Mouse (Mus musculus) hindbrain, embryonic 10.5 days (tissue): Measurements from ENCODE around the gene Ube2e3. TPM values are rescaled to one million over a fixed set of nuclear protein-coding genes. Genes with fewer than 3 reads are reported as not detected.
A peak's percentile ranks its signal among the peaks of the same experiment; 100 is the strongest.

Experiments used
- DNase-seq: peaks from one replicate; pipeline ENCODE4 v3.0.0-alpha.2; 2017; ENCODE audit warnings: low spot score
- H3K27ac ChIP-seq: fragments of 300-500 bp; sonication (generic); 2 replicates; pipeline ENCODE4 v1.5.1; 2016; ENCODE audit warnings: mild to moderate bottlenecking, moderate library complexity
- H3K27me3 ChIP-seq: fragments of 300-500 bp; sonication (generic); 2 replicates; pipeline ENCODE4 v1.6.1; 2016; ENCODE audit warnings: mild to moderate bottlenecking; ENCODE audit not compliant: poor library complexity, insufficient read depth, severe bottlenecking
- H3K36me3 ChIP-seq: fragments of 300-500 bp; sonication (generic); 2 replicates; pipeline ENCODE4 v1.6.1; 2016; ENCODE audit warnings: mild to moderate bottlenecking, moderate library complexity
- H3K4me1 ChIP-seq: fragments of 300-500 bp; sonication (generic); replicated peaks from 2 replicates; pipeline ENCODE4 v1.6.1; 2016; ENCODE audit warnings: mild to moderate bottlenecking
- H3K4me3 ChIP-seq: fragments of 300-500 bp; sonication (generic); 2 replicates; pipeline ENCODE4 v1.5.1; 2016; ENCODE audit warnings: mild to moderate bottlenecking, moderate library complexity
- H3K9me3 ChIP-seq: fragments of 300-500 bp; sonication (generic); 2 replicates; pipeline ENCODE4 v1.6.1; 2016; ENCODE audit warnings: mild to moderate bottlenecking, moderate library complexity
- WGBS: fragments of 180-500 bp; shearing (Covaris S2); methylation state at CpG from one replicate; pipeline ENCODE4 v1.1.7; 2016; 5-methylcytosine and 5-hydroxymethylcytosine counted together
- polyA plus RNA-seq: library from polyadenylated mRNA; unstranded; fragments of >200 nt; fragmentation: Nextera tagmentation; extraction: Ambion mirVana; gene quantifications from 2 replicates; pipeline ENCODE4 v1.2.1, GENCODE M21; 2016

Gene Ube2e3
- polyA plus RNA-seq, 1 experiment from 2014 or later, result 248 TPM

DNA sequence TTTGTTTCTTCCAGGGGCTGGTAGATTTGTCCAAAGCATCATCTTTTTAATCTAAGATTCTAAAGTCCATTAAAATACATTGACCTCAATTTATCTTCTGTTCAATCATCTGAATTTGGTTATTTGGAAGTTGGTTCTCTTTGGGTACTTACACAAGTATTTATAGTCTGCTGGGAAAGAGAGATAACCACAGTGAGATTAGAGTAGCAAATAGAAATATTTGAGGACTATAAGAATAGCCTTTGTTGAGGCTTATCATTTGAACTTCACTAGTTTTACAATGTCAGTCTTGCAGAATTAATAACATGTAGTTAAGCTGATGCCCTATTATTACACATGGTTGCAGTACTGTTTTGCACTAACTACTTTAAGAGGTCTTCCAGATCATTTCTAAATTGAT is 43.6 kb downstream of the Ube2e3 start:
- H3K4me3 ChIP-seq, result no peak overlapping the region
- DNase-seq, result no peak
- H3K4me1 ChIP-seq, result no peaks in the 10 kb centered on the region
- no peaks in the 10 kb centered on the region for H3K9me3 ChIP-seq
- H3K27ac ChIP-seq, result no peak overlapping the region
- H3K36me3 ChIP-seq, result peaks cover 6% of the 10 kb centered on the region
- H3K27me3 ChIP-seq, result no peaks in the 10 kb centered on the region

DNA sequence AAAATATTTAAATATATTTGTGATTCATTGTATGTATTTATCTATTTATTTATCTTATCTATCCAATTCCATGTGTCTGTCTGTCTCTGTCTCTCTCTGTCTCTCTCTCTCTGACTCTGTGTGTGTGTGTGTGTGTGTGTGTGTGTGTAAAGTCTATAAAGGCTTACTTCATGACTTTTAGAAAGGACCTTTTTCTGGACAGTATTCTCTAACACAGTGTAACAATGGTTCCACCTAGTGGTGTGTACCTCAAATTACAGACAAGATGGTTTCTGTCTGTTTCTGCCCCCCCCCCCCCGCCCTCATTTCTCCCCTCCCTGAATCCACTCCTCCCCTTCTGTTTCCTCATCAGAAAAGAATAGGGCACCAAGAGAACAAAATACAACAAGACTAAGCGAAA is 46.9 kb downstream of the Ube2e3 start:
- WGBS, result 73% methylated on average over 2 of the region's 2 CpGs
- no peaks in the 10 kb centered on the region for H3K4me1 ChIP-seq
- H3K9me3 ChIP-seq, result no peaks in the 10 kb centered on the region
- no peak overlapping the region for H3K4me3 ChIP-seq
- DNase-seq, result no peak
- H3K27me3 ChIP-seq, result no peaks in the 10 kb centered on the region
- H3K36me3 ChIP-seq, result peaks cover 23% of the 10 kb centered on the region
- H3K27ac ChIP-seq, result no peak overlapping the region

DNA sequence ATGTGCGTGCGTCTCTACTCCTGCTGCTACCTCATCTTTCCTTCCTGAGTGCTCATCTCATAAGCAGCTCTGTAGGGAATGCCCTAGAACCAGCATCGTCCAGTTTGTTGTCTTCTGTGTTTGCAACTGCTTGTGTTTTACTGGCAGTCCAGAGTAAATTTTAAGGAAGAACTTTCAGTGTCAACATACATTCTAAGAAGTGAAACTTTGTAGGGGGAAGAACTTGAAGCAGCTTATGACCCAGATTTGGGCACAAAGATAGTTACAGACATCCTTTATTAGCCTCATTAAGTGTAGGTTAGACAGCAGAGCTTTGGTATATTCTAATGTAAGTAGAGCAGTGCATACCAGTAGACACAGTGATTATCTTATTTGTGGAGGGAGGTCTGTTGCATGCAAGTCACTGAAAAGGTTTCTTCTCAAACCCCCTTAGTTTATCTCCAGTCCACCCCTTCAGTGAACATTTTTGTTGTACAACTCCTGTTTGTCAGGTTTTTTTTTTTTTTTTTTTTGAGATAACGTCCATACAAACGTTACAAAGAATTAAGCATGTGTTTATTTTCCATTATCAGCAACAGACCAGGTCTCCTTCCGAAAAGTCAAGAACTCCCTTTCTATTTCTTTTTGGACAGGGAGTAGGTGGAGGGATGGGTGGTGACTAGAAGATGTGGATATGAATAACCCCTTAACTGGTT is 55.2 kb downstream of the Ube2e3 start:
- 92% methylated on average over 6 of the region's 6 CpGs for WGBS
- H3K9me3 ChIP-seq, result no peaks in the 10 kb centered on the region
- H3K4me3 ChIP-seq, result no peak overlapping the region
- no peak for DNase-seq
- H3K4me1 ChIP-seq, result no peaks in the 10 kb centered on the region
- H3K36me3 ChIP-seq, result peaks cover 35% of the 10 kb centered on the region
- H3K27me3 ChIP-seq, result no peaks in the 10 kb centered on the region
- H3K27ac ChIP-seq, result no peak overlapping the region

DNA sequence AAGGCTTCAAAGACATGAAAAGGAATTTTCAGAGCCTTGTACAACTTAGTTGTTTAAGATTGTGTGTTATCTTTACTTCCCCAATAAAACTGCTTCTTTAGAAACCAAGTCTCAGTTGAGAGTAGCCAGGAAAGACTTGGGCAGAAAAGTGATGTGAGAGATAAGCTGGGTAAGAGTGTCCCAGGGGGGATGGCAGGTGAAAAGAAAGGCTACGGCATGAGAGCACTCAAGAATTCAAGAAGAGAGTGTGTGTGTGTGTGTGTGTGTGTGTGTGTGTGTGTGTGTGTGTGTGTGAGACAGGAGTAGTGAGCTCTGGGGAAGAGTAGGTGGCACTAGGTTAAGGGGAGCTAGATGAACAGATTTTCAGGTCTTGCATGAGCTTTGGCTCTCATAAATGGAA is 57.9 kb downstream of the Ube2e3 start:
- Histone ChIP-seq H3K4me3 (no peak overlapping the region), H3K27me3 (no peaks in the 10 kb centered on the region), H3K4me1 (no peaks in the 10 kb centered on the region), H3K9me3 (no peaks in the 10 kb centered on the region), H3K36me3 (peaks cover 16% of the 10 kb centered on the region), H3K27ac (no peak overlapping the region)
- 72% methylated on average over 1 of the region's 1 CpGs for WGBS
- no peak for DNase-seq

DNA sequence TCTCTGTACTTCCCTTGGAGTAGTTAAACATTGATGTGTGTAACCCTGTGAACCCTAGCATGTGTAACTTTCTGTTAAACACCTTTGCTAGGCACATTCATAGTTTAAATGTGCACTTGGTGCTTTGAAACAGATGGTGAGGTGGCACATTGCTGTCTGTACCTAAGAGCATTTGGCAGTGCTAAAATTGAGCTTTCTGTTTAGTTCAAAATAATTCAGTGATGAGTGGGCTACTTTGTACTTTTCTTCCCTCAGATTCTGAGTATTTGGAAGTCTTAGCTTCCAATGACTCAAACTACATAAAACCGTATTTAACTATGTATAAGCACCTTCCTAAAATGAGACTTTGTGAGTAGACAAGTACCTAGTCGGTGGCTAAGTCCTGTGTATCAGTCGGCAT is 59.7 kb downstream of the Ube2e3 start:
- DNase-seq, result no peak
- Histone ChIP-seq H3K36me3 (peaks cover 10% of the 10 kb centered on the region), H3K27ac (no peak overlapping the region), H3K4me3 (no peak overlapping the region), H3K9me3 (no peaks in the 10 kb centered on the region), H3K27me3 (no peaks in the 10 kb centered on the region), H3K4me1 (no peaks in the 10 kb centered on the region)
- 94% methylated on average over 3 of the region's 3 CpGs for WGBS

DNA sequence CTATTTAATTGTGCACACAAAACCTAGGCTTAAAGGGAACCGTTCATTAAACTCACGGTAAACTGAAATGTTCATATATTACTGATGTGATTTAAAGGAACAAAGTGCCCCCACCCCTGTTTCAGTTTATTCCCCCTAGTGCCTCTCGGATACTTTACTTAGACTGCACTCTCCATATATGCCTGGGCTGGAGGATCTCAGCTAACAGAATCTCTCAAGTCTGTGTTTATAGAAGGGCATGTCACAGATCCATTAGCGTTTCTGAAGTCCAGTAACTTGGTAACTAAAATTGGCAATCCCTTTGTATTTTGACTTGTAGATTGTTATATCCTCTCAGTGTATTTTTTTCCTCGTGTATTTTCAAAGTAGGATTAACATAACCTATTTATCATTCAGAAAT is 60.2 kb downstream of the Ube2e3 start:
- DNase-seq, result no peak
- Histone ChIP-seq H3K36me3 (peaks cover 6% of the 10 kb centered on the region; the same call in 1 of the 2 replicates), H3K9me3 (no peaks in the 10 kb centered on the region), H3K27me3 (no peaks in the 10 kb centered on the region), H3K4me1 (no peaks in the 10 kb centered on the region), H3K27ac (no peak overlapping the region), H3K4me3 (no peak overlapping the region)
- 82% methylated on average over 5 of the region's 5 CpGs for WGBS

DNA sequence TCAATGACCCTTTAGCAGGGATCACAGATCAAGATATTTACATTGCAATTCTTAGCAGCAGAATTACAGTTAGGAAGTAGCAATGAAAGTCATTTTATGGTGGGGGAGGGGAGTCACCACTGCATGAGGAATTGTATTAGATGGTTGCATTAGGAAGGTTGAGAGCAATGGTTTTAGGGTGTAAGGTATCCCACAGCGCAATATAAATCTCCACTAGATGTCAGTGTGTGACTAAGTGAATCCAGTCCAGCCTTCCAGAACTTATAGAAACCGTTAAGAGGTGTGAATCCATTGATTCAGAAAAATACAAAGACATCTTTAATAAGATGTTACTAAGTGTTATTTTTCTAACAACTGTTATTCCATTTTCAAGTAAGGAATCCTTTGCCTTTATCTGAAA is 63.4 kb downstream of the Ube2e3 start:
- Histone ChIP-seq H3K27me3 (no peaks in the 10 kb centered on the region), H3K27ac (no peak overlapping the region), H3K4me3 (no peak overlapping the region), H3K4me1 (no peaks in the 10 kb centered on the region), H3K9me3 (no peaks in the 10 kb centered on the region), H3K36me3 (peaks cover 4% of the 10 kb centered on the region; the same call in 1 of the 2 replicates)
- 46% methylated on average over 2 of the region's 2 CpGs for WGBS
- no peak for DNase-seq

DNA sequence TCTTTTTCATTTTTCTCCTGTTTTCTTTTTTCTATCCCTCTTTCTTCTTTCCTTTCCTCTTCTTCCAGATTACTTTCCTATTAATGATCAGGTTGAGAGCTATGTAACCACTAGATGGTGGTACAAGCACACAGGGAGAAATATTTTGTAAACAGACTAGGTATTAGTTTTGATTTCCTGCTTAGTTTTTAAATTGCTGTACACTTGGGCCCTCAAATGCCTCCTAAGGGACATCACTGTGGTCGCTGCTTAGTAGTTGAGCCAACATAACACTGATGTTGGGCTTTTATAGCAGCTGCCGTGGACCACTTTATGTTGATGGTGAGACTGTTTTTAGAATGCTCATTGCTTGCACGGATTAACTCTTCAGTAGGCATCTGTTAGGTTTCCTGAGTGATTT is 91.5 kb downstream of the Ube2e3 start:
- DNase-seq, result peak; percentile 8
- Histone ChIP-seq H3K27me3 (no peaks in the 10 kb centered on the region), H3K36me3 (no peaks in the 10 kb centered on the region), H3K4me1 (peaks cover 16% of the 10 kb centered on the region), H3K9me3 (no peaks in the 10 kb centered on the region), H3K4me3 (no peak overlapping the region), H3K27ac (no peak overlapping the region)
- 63% methylated on average over 3 of the region's 3 CpGs for WGBS

DNA sequence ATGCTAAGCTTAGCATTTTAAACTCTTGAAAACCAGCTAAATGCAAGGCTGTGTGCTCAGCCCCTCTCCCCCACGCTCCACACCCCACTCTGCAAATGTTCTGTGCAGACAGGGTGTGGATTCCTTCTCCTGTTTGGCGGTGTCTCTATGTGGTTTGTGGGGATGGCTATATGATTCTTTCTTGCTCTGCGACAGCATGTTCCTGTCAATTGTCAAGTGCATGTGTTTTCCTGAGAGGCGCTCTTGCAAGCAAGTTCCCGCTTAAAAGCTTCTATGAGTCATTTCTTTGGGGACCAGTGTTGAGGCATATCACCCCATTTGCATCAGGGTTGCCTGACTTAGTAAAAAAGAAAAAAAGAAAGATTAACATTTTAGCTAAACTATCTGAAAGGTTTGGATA is 92.4 kb downstream of the Ube2e3 start:
- no peak for DNase-seq
- no peak overlapping the region for H3K27ac ChIP-seq
- H3K36me3 ChIP-seq, result no peaks in the 10 kb centered on the region
- H3K4me1 ChIP-seq, result peaks cover 16% of the 10 kb centered on the region
- no peak overlapping the region for H3K4me3 ChIP-seq
- no peaks in the 10 kb centered on the region for H3K27me3 ChIP-seq
- 85% methylated on average over 5 of the region's 5 CpGs for WGBS
- no peaks in the 10 kb centered on the region for H3K9me3 ChIP-seq

DNA sequence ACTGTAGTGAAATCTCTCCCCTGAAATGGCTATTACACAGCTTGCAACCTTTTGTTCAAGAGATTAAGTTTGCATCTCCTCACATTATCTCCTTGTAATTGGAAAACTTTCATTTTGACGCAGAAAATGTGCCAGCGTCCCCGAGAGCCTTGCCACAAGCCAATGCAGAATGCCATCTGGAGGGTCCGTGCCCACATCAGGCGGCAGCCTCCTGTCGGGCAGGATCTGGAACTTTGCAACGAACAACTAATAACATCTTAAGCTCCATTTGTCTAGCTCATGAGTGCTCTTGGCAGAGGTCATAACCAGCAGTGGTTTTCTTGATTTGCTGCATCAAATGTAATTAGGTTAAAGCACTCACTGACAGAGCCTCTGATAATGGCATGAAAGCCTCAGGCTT is 93.1 kb downstream of the Ube2e3 start:
- Histone ChIP-seq H3K36me3 (no peaks in the 10 kb centered on the region), H3K27ac (no peak overlapping the region), H3K4me3 (no peak overlapping the region), H3K9me3 (no peaks in the 10 kb centered on the region), H3K4me1 (peaks cover 16% of the 10 kb centered on the region), H3K27me3 (no peaks in the 10 kb centered on the region)
- 75% methylated on average over 7 of the region's 7 CpGs for WGBS
- DNase-seq, result no peak

DNA sequence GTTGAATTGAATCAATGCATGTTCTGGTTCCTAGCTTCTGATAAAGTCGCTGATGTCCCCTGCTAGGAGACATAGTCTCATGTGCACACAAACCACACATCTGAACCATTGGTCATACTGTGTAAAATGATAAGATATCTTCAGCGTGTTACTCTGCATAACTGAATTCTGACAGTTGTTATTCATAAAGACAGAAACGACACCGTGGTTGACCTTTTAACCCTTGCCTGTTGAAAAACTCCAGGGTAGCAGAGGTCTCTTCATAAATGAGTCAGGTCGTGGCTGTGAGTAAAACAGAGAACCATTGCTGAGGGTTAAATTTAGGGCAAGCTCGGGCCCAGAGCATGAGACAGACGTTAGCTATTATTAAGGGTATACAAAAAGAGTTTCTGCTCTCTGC is 93.7 kb downstream of the Ube2e3 start:
- WGBS, result 23% methylated on average over 7 of the region's 7 CpGs

DNA sequence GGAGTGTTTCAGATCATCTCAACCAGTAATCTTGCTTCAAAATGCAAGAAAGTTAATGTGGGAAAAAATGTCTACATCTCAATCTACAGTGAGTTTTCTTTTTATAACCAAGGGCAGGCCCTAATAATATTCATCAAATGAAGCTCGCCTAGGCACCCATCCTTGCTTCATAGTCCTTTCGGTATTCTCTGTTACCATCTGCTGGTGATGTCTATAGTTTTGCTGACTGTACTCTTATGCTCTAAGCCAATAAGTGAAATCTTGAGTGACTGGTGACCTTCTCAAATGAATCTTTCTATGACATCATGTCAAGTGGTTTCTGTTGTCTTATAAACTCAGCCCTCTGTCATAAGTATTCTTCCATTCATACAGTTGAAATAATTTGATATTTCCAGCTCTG is 97.1 kb downstream of the Ube2e3 start:
- Histone ChIP-seq H3K9me3 (no peaks in the 10 kb centered on the region), H3K4me3 (no peak overlapping the region), H3K4me1 (peaks cover 21% of the 10 kb centered on the region), H3K36me3 (no peaks in the 10 kb centered on the region), H3K27me3 (no peaks in the 10 kb centered on the region), H3K27ac (no peak overlapping the region)
- WGBS, result 93% methylated on average over 2 of the region's 2 CpGs
- no peak for DNase-seq

More for the DNA sequence above, 93.7 kb downstream of the Ube2e3 start:
- peak; percentile 12 for DNase-seq
- H3K9me3 ChIP-seq, result no peaks in the 10 kb centered on the region
- H3K4me3 ChIP-seq, result no peak overlapping the region
- no peaks in the 10 kb centered on the region for H3K36me3 ChIP-seq
- H3K27me3 ChIP-seq, result no peaks in the 10 kb centered on the region
- H3K27ac ChIP-seq, result no peak overlapping the region
- H3K4me1 ChIP-seq, result peaks cover 18% of the 10 kb centered on the region

DNA sequence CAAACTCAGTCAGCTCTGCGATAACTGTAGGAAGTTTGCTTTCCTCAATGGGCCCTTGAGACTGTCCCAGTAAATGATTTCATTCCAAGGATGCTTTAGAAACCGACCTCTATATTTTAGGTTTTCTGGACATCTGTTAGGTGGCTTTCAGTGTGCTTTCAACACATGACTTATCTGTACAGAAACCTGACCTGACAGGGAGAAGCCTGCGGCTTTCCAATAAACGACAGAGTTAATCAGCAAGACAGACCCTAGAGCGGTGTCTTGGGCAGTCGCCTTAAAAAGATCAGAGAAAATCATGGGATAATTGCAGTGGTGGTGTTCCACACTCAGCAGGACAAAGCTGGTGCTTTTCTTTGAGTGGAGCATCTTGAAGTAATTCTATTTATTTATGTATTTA is 97.5 kb downstream of the Ube2e3 start:
- Histone ChIP-seq H3K4me1 (peaks cover 21% of the 10 kb centered on the region), H3K9me3 (no peaks in the 10 kb centered on the region), H3K4me3 (no peak overlapping the region), H3K36me3 (no peaks in the 10 kb centered on the region), H3K27me3 (no peaks in the 10 kb centered on the region), H3K27ac (no peak overlapping the region)
- peak; percentile 11 for DNase-seq
- WGBS, result 76% methylated on average over 6 of the region's 6 CpGs

DNA sequence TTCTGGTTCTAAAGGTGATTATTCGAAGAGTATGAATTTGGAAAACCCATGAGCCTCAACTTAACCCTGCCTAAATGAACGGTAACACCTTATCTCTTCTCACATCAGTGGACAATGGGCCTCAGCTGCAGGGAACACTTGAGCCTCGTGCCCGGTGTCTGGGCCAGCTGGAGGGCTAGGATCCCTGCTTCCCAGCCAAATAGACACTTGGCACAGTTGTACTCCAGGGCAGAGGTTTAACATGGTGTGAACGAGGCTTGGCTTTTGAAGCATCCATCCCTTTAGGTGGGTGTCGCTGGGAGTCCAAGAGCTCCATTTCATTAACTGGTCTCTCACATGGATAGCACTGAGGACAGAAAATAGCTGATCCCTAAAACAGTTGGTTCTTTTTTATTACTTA is 102.2 kb downstream of the Ube2e3 start:
- Histone ChIP-seq H3K9me3 (no peaks in the 10 kb centered on the region), H3K27ac (no peak overlapping the region), H3K27me3 (no peaks in the 10 kb centered on the region), H3K4me1 (peaks cover 5% of the 10 kb centered on the region; the same call in 1 of the 2 replicates), H3K36me3 (no peaks in the 10 kb centered on the region), H3K4me3 (no peak overlapping the region)
- DNase-seq, result no peak
- 79% methylated on average over 6 of the region's 6 CpGs for WGBS
